ENCODE assay signal across 20 mouse cellular contexts in the genomic region with DNA sequence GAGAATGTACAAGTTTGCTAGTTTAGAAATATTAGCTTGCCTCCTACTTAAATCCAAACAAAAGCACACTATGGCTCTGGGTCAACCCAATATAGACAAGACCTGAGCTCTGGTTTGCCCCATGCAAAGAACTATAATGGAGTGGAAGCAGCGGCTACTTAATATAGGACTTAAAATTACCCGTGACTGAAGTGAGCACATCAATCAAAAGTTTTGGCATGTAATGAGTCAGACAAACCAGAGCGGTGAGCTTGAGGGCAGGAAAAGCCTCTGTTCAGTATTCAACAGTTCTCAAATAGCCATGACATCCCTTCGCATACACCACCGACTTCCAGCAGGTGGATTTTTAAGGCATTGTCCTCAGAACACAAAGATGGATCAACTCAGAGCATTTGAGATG.
DNase-seq lines count a peak whose midpoint lies in the region; ATAC-seq and TF ChIP-seq lines count a peak whose summit lies in the region.
"Had no signal": no experiment of that assay in that cellular context is flagged by ENCODE, and none has a peak within 500 bp of the region (broad histone marks: within the 10 kb centered on the region; RNA-seq: fewer than 3 reads in every experiment).

No protein-coding gene starts in this region.

- no peak for TF ChIP-seq CTCF in midbrain, postnatal 0 days (IDR thresholded peaks at IDR 0.05)

- H3K27me3 ChIP-seq in forebrain, embryonic 11.5 days (ENCODE audit: control insufficient read depth, insufficient read depth, low read length): no peaks in the 10 kb centered on the region
- H3K27me3 ChIP-seq in forebrain, embryonic 16.5 days (replicated peaks; ENCODE audit: control insufficient read depth, insufficient read depth, low read length): no peaks in the 10 kb centered on the region
- no peaks in the 10 kb centered on the region for H3K27me3 ChIP-seq in neural tube, embryonic 11.5 days (ENCODE audit: control insufficient read depth, insufficient read depth, low read length)
- no peaks in the 10 kb centered on the region for H3K27me3 ChIP-seq in neural tube, embryonic 15.5 days (replicated peaks)
- no peaks in the 10 kb centered on the region for H3K27me3 ChIP-seq in embryonic facial prominence, embryonic 11.5 days (ENCODE audit: control insufficient read depth, insufficient read depth, low read length)
- H3K27me3 ChIP-seq in midbrain, postnatal 0 days (ENCODE audit: insufficient read depth, low read length): peaks cover 21% of the 10 kb centered on the region
- H3K27me3 ChIP-seq in liver, embryonic 12.5 days (replicated peaks): no peaks in the 10 kb centered on the region
- H3K27me3 ChIP-seq: embryonic facial prominence, embryonic 15.5 days; heart, embryonic 15.5 days; liver, embryonic 13.5 days; lung, embryonic 15.5 days had no signal

- H3K9ac ChIP-seq in forebrain, embryonic 11.5 days (ENCODE audit: low read length): no peak overlapping the region
- H3K9ac ChIP-seq in forebrain, embryonic 16.5 days (replicated peaks; ENCODE audit: low read depth, low read length): no peak overlapping the region
- no peak overlapping the region for H3K9ac ChIP-seq in neural tube, embryonic 11.5 days (ENCODE audit: low read length)
- H3K9ac ChIP-seq in neural tube, embryonic 15.5 days (replicated peaks): no peak overlapping the region
- H3K9ac ChIP-seq in embryonic facial prominence, embryonic 11.5 days (replicated peaks; ENCODE audit: low read length): no peak overlapping the region
- H3K9ac ChIP-seq in midbrain, postnatal 0 days (replicated peaks; ENCODE audit: low read length, poor library complexity, severe bottlenecking): no peak overlapping the region
- H3K9ac ChIP-seq in liver, embryonic 12.5 days: no peak overlapping the region
- H3K9ac ChIP-seq: embryonic facial prominence, embryonic 15.5 days; heart, embryonic 15.5 days; liver, embryonic 13.5 days; lung, embryonic 15.5 days had no signal

- peak; percentile 76 for ATAC-seq in forebrain, embryonic 11.5 days (replicated peaks; ENCODE audit: low FRiP score)
- no peak for ATAC-seq in forebrain, embryonic 16.5 days
- ATAC-seq in neural tube, embryonic 11.5 days (ENCODE audit: insufficient read depth, low FRiP score, low TSS enrichment): peak; percentile 55
- ATAC-seq in neural tube, embryonic 15.5 days (ENCODE audit: low FRiP score): no peak
- ATAC-seq in embryonic facial prominence, embryonic 11.5 days (replicated peaks; ENCODE audit: insufficient number of reproducible peaks, low FRiP score, low TSS enrichment, low read depth): no peak
- ATAC-seq in midbrain, postnatal 0 days (ENCODE audit: low FRiP score): no peak
- ATAC-seq in liver, embryonic 12.5 days: no peak
- ATAC-seq: intestine, postnatal 0 days; Patski had no signal

- no peak overlapping the region for H3K4me3 ChIP-seq in forebrain, embryonic 11.5 days (ENCODE audit: low read depth, low read length)
- H3K4me3 ChIP-seq in forebrain, embryonic 16.5 days (replicated peaks; ENCODE audit: low read length): no peak overlapping the region
- H3K4me3 ChIP-seq in neural tube, embryonic 11.5 days (ENCODE audit: low read depth, low read length): no peak overlapping the region
- no peak overlapping the region for H3K4me3 ChIP-seq in neural tube, embryonic 15.5 days (replicated peaks)
- H3K4me3 ChIP-seq in embryonic facial prominence, embryonic 11.5 days (ENCODE audit: low read depth, low read length): no peak overlapping the region
- no peak overlapping the region for H3K4me3 ChIP-seq in midbrain, postnatal 0 days (ENCODE audit: low read depth, low read length)
- no peak overlapping the region for H3K4me3 ChIP-seq in liver, embryonic 12.5 days
- H3K4me3 ChIP-seq: embryonic facial prominence, embryonic 15.5 days; heart, embryonic 15.5 days; liver, embryonic 13.5 days; lung, embryonic 15.5 days had no signal

- 0 out of 2 replicates have a peak, but pooled peaks cover 3% of the 10 kb centered on the region for H3K4me1 ChIP-seq in forebrain, embryonic 11.5 days (replicated peaks; ENCODE audit: control insufficient read depth, insufficient read depth, low read length)
- no peaks in the 10 kb centered on the region for H3K4me1 ChIP-seq in forebrain, embryonic 16.5 days (replicated peaks; ENCODE audit: control insufficient read depth, insufficient read depth, low read length)
- 0 out of 2 replicates have a peak, but pooled peaks cover 5% of the 10 kb centered on the region for H3K4me1 ChIP-seq in neural tube, embryonic 11.5 days (ENCODE audit: control insufficient read depth, insufficient read depth, low read length)
- no peaks in the 10 kb centered on the region for H3K4me1 ChIP-seq in neural tube, embryonic 15.5 days
- no peaks in the 10 kb centered on the region for H3K4me1 ChIP-seq in embryonic facial prominence, embryonic 11.5 days (ENCODE audit: control insufficient read depth, insufficient read depth, low read length)
- no peaks in the 10 kb centered on the region for H3K4me1 ChIP-seq in midbrain, postnatal 0 days (ENCODE audit: insufficient read depth, low read length)
- H3K4me1 ChIP-seq in liver, embryonic 12.5 days: no peaks in the 10 kb centered on the region
- H3K4me1 ChIP-seq: embryonic facial prominence, embryonic 15.5 days; heart, embryonic 15.5 days; liver, embryonic 13.5 days; lung, embryonic 15.5 days had no signal

- DNase-seq in forebrain, embryonic 11.5 days (ENCODE audit: low spot score): no peak
- DNase-seq in neural tube, embryonic 11.5 days (ENCODE audit: low spot score): peak; percentile 29
- peak; percentile 12 for DNase-seq in embryonic facial prominence, embryonic 11.5 days (ENCODE audit: low spot score)
- DNase-seq in midbrain, postnatal 0 days (ENCODE audit: low spot score): peak; percentile 8
- DNase-seq in kidney, adult 9 months: no peak
- DNase-seq: cerebellum, adult 9-11 months; gastrocnemius, postnatal 10 days; heart, adult 18-20 months; kidney, postnatal 14 days; layer of hippocampus, adult 9-11 months; liver, embryonic 13.5 days; thymus, adult 18-20 months had no signal

- no peak overlapping the region for H3K27ac ChIP-seq in forebrain, embryonic 11.5 days (ENCODE audit: low read depth, low read length)
- no peak overlapping the region for H3K27ac ChIP-seq in forebrain, embryonic 16.5 days (ENCODE audit: low read length)
- no peak overlapping the region for H3K27ac ChIP-seq in neural tube, embryonic 11.5 days (ENCODE audit: low read depth, low read length)
- no peak overlapping the region for H3K27ac ChIP-seq in neural tube, embryonic 15.5 days (replicated peaks)
- H3K27ac ChIP-seq in embryonic facial prominence, embryonic 11.5 days (replicated peaks; ENCODE audit: low read depth, low read length): no peak overlapping the region
- H3K27ac ChIP-seq in midbrain, postnatal 0 days (ENCODE audit: low read depth, low read length): no peak overlapping the region
- H3K27ac ChIP-seq in liver, embryonic 12.5 days: no peak overlapping the region
- H3K27ac ChIP-seq: embryonic facial prominence, embryonic 15.5 days; heart, embryonic 15.5 days; liver, embryonic 13.5 days; lung, embryonic 15.5 days had no signal

- H3K9me3 ChIP-seq in forebrain, embryonic 11.5 days (ENCODE audit: control insufficient read depth, low read length): no peaks in the 10 kb centered on the region
- no peaks in the 10 kb centered on the region for H3K9me3 ChIP-seq in forebrain, embryonic 16.5 days (ENCODE audit: control insufficient read depth, low read length)
- no peaks in the 10 kb centered on the region for H3K9me3 ChIP-seq in neural tube, embryonic 11.5 days (ENCODE audit: control insufficient read depth, low read length)
- H3K9me3 ChIP-seq in neural tube, embryonic 15.5 days (replicated peaks): no peaks in the 10 kb centered on the region
- H3K9me3 ChIP-seq in embryonic facial prominence, embryonic 11.5 days (replicated peaks; ENCODE audit: control insufficient read depth, low read length): no peaks in the 10 kb centered on the region
- H3K9me3 ChIP-seq in midbrain, postnatal 0 days (ENCODE audit: low read length): no peaks in the 10 kb centered on the region
- H3K9me3 ChIP-seq in liver, embryonic 12.5 days (replicated peaks): no peaks in the 10 kb centered on the region
- H3K9me3 ChIP-seq: embryonic facial prominence, embryonic 15.5 days; heart, embryonic 15.5 days; liver, embryonic 13.5 days; lung, embryonic 15.5 days had no signal

- WGBS in forebrain, embryonic 11.5 days: 16% methylated on average over 5 of the region's 5 CpGs
- 11% methylated on average over 5 of the region's 5 CpGs for WGBS in forebrain, embryonic 16.5 days
- WGBS in neural tube, embryonic 11.5 days: 18% methylated on average over 5 of the region's 5 CpGs
- 13% methylated on average over 5 of the region's 5 CpGs for WGBS in neural tube, embryonic 15.5 days
- 49% methylated on average over 5 of the region's 5 CpGs for WGBS in embryonic facial prominence, embryonic 11.5 days
- WGBS in midbrain, postnatal 0 days: 18% methylated on average over 5 of the region's 5 CpGs
- WGBS in liver, embryonic 12.5 days (ENCODE audit: insufficient replicate concordance): 64% methylated on average over 5 of the region's 5 CpGs

- H3K4me2 ChIP-seq in forebrain, embryonic 11.5 days (ENCODE audit: low read depth, low read length, severe bottlenecking): no peak overlapping the region
- H3K4me2 ChIP-seq in forebrain, embryonic 16.5 days (ENCODE audit: low read length): no peak overlapping the region
- H3K4me2 ChIP-seq in neural tube, embryonic 11.5 days (ENCODE audit: low read depth): no peak overlapping the region
- no peak overlapping the region for H3K4me2 ChIP-seq in neural tube, embryonic 15.5 days
- H3K4me2 ChIP-seq in embryonic facial prominence, embryonic 11.5 days (ENCODE audit: low read depth, low read length): no peak overlapping the region
- no peak overlapping the region for H3K4me2 ChIP-seq in midbrain, postnatal 0 days (ENCODE audit: low read depth, low read length, poor library complexity, severe bottlenecking)
- no peak overlapping the region for H3K4me2 ChIP-seq in liver, embryonic 12.5 days
- H3K4me2 ChIP-seq: embryonic facial prominence, embryonic 15.5 days; heart, embryonic 15.5 days; liver, embryonic 13.5 days; lung, embryonic 15.5 days had no signal

- H3K36me3 ChIP-seq in forebrain, embryonic 11.5 days (ENCODE audit: control insufficient read depth, insufficient read depth, low read length): no peaks in the 10 kb centered on the region
- no peaks in the 10 kb centered on the region for H3K36me3 ChIP-seq in forebrain, embryonic 16.5 days (ENCODE audit: control insufficient read depth, insufficient read depth)
- no peaks in the 10 kb centered on the region for H3K36me3 ChIP-seq in neural tube, embryonic 11.5 days (ENCODE audit: control insufficient read depth, insufficient read depth, low read length)
- H3K36me3 ChIP-seq in neural tube, embryonic 15.5 days: no peaks in the 10 kb centered on the region
- no peaks in the 10 kb centered on the region for H3K36me3 ChIP-seq in embryonic facial prominence, embryonic 11.5 days (replicated peaks; ENCODE audit: control insufficient read depth, insufficient read depth, low read depth, low read length)
- H3K36me3 ChIP-seq in midbrain, postnatal 0 days (ENCODE audit: insufficient read depth, low read length): no peaks in the 10 kb centered on the region
- H3K36me3 ChIP-seq in liver, embryonic 12.5 days: no peaks in the 10 kb centered on the region
- H3K36me3 ChIP-seq: embryonic facial prominence, embryonic 15.5 days; heart, embryonic 15.5 days; liver, embryonic 13.5 days; lung, embryonic 15.5 days had no signal

Comparison
In these comparisons a context has a peak if more than half of its experiments do, and no peak if none do; other contexts are left out.
1. ATAC-seq: peak in forebrain, embryonic 11.5 days (single experiment) and neural tube, embryonic 11.5 days (single experiment); none in forebrain, embryonic 16.5 days (single experiment), neural tube, embryonic 15.5 days (single experiment), embryonic facial prominence, embryonic 11.5 days (single experiment), midbrain, postnatal 0 days (single experiment) and liver, embryonic 12.5 days (single experiment).
2. DNase-seq: peak in neural tube, embryonic 11.5 days (single experiment), embryonic facial prominence, embryonic 11.5 days (single experiment) and midbrain, postnatal 0 days (single experiment); none in forebrain, embryonic 11.5 days (single experiment) and kidney, adult 9 months (single experiment).